Mouse (Mus musculus) limb, embryonic 11.5 days (tissue): ENCODE measurements around the gene Tmprss9. TPM values are rescaled to one million over a fixed set of nuclear protein-coding genes. Genes with fewer than 3 reads are reported as not detected.

ENCODE experiments used
- ATAC-seq: fragments of 200-750 bp; cut with Nextera tagmentation; 2 replicates; pipeline ENCODE4 v1.8.0; 2017; ENCODE audit warnings: low read depth; ENCODE audit not compliant: insufficient number of reproducible peaks, low FRiP score, low TSS enrichment
- DNase-seq: peaks from one replicate; pipeline ENCODE4 v3.0.0-alpha.2; 2015; ENCODE audit warnings: low spot score
- H3K27ac ChIP-seq: fragments of 300-500 bp; sonication (generic); replicated peaks from 2 replicates; pipeline ENCODE4 v1.5.1; 2014; ENCODE audit warnings: low read depth, mild to moderate bottlenecking, low read length
- H3K27me3 ChIP-seq: fragments of 300-500 bp; sonication (generic); 2 replicates; pipeline ENCODE4 v1.6.1; 2014; ENCODE audit warnings: mild to moderate bottlenecking, low read length, mixed read lengths; ENCODE audit not compliant: control insufficient read depth, insufficient read depth
- H3K36me3 ChIP-seq: fragments of 300-500 bp; sonication (generic); 2 replicates; pipeline ENCODE4 v1.6.1; 2014; ENCODE audit warnings: mild to moderate bottlenecking, low read length, moderate library complexity, mixed read lengths; ENCODE audit not compliant: control insufficient read depth, insufficient read depth
- H3K4me1 ChIP-seq: fragments of 300-500 bp; sonication (generic); 2 replicates; pipeline ENCODE4 v1.6.1; 2014; ENCODE audit warnings: low read length, mixed read lengths; ENCODE audit not compliant: control insufficient read depth, insufficient read depth
- H3K4me2 ChIP-seq: fragments of 300-500 bp; sonication (generic); 2 replicates; pipeline ENCODE4 v1.6.1; 2014; ENCODE audit warnings: low read depth, mild to moderate bottlenecking, moderate library complexity; ENCODE audit not compliant: severe bottlenecking
- H3K4me3 ChIP-seq: fragments of 300-500 bp; sonication (generic); 2 replicates; pipeline ENCODE4 v1.5.1; 2014; ENCODE audit warnings: low read depth, low read length
- H3K9ac ChIP-seq: fragments of 300-500 bp; sonication (generic); 2 replicates; pipeline ENCODE4 v1.6.1; 2014; ENCODE audit warnings: mild to moderate bottlenecking, low read length
- H3K9me3 ChIP-seq: fragments of 300-500 bp; sonication (generic); 2 replicates; pipeline ENCODE4 v1.6.1; 2016; ENCODE audit warnings: low read length; ENCODE audit not compliant: control insufficient read depth
- WGBS: fragments of 180-500 bp; shearing (Covaris S2); extraction: QIAGEN DNeasy Blood & Tissue Kit; methylation state at CpG from one replicate; pipeline ENCODE4 v1.1.7; 2014; 5-methylcytosine and 5-hydroxymethylcytosine counted together
- polyA plus RNA-seq: library from polyadenylated mRNA; unstranded; fragments of >200 nt; fragmentation: Nextera tagmentation; extraction: Ambion mirVana; gene quantifications from 2 replicates; pipeline ENCODE4 v1.2.1, GENCODE M21; 2014

Tmprss9 gene
- polyA plus RNA-seq, 1 experiment from 2014 or later: not detected

DNA sequence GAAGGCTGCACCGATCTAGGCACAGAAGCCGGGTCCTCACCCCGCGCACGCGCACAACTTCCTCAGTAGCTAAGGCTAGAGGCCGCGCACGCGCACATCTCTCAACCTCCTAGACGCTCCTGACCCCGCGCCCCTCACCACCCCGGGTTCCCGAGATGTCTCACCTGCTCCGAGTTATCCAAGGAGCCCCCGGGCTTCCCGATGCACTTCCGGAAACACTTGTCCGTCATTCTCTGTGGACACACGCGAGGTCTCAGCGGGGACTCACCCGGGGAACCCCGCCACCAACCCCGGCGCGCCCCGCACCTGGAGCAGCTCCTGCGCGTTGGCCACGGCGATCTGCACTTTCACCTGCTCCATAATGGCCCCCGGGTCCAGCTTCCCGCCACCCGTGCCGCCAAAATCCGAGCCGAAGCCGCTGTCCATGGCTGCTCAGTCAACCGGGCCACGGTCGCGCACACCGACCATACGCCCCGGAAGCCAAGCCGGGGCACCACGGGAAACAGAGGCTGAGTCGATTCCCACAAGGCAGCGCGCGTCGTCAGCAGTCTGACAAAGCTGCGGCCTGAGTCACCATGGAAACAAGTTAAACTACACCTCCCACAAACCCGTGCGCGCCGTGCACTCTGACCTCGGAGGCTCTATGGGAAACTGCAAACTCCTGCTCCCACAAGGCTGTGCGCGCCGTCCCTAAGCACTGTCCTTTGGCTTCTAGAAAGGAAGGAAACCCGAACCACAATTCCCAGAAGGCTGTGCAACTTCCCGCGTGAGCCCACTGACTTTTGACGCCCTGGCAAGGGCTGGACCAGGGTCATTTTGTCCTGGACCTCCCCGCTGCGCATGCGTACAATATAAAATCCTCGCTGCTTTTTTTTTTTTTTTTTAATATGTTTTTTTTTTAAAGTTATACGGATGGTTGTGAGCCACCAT lies 28.9 kb downstream of the Tmprss9 start, which contains the start of gene Timm13:
Gene Timm13, minus strand, starts transcription at position 652 of the 930 bp plus-strand sequence.
- DNase-seq (peak; percentile 99), ATAC-seq (peak; percentile 90)
- Histone ChIP-seq H3K36me3 (peaks cover 15% of the 10 kb centered on the region), H3K4me3 (peak within 1 kb of the TSS; percentile 83), H3K4me1 (peaks cover 8% of the 10 kb centered on the region; the same call in 1 of the 2 replicates), H3K9me3 (no peaks in the 10 kb centered on the region), H3K27me3 (no peaks in the 10 kb centered on the region), H3K27ac (peak within 1 kb of the TSS; percentile 45; the same call in 1 of the 2 replicates), H3K9ac (peak within 1 kb of the TSS; percentile 73), H3K4me2 (peak within 1 kb of the TSS; percentile 64)
- WGBS: under 1% methylated on average over 72 of the region's 72 CpGs

DNA sequence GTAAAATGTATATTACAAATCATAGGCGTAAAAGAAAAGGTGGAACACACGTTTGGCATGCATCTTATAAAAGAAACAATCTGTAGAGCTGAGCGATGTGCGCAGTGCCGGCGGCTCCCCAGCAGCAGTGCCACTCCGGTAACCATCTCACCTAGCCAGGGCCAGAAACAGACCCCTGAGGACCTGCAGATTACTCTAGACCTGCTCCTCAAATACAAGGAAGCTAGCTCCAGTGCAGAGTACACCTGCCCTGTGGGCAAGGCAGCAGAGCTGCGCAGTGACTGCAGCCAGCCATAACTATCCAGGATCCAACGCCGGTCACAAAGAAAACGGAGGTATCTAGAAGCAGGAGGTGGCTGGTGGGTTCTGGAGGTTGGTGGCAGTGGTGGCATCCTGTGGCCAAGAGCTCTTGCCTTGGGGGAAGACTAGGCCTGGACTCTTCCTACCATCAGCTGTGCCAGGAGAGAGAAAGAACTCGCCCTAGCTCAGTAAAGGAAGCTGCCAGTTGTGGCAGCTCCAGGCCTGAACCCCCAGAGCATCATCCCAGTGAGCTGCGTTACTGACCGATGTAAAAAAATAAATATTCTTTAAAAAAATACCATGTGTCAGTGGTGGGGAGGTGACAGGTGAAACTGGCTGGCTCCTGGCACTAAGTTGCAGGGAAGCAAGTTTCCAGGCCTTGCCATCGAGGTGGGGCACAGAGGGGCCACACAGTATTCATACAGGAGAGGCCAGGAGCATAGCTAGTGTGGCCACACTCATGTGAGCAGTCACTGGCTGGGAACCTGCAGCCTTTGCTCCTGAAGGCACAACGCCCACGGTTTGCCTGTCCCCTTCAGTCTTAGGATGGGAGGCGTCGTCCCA lies 30.0 kb downstream of the Tmprss9 start:
- H3K27me3 ChIP-seq: no peaks in the 10 kb centered on the region
- no peaks in the 10 kb centered on the region for H3K9me3 ChIP-seq
- H3K9ac ChIP-seq: peak overlapping the region; percentile 5; the same call in 1 of the 2 replicates
- H3K4me3 ChIP-seq: no peak overlapping the region
- 88% methylated on average over 19 of the region's 19 CpGs for whole genome bisulfite sequencing
- DNase-seq (no peak), ATAC-seq (no peak)
- peaks cover 8% of the 10 kb centered on the region; the same call in 1 of the 2 replicates for H3K4me1 ChIP-seq
- peaks cover 22% of the 10 kb centered on the region for H3K36me3 ChIP-seq
- H3K4me2 ChIP-seq: no peak overlapping the region
- no peak overlapping the region for H3K27ac ChIP-seq

DNA sequence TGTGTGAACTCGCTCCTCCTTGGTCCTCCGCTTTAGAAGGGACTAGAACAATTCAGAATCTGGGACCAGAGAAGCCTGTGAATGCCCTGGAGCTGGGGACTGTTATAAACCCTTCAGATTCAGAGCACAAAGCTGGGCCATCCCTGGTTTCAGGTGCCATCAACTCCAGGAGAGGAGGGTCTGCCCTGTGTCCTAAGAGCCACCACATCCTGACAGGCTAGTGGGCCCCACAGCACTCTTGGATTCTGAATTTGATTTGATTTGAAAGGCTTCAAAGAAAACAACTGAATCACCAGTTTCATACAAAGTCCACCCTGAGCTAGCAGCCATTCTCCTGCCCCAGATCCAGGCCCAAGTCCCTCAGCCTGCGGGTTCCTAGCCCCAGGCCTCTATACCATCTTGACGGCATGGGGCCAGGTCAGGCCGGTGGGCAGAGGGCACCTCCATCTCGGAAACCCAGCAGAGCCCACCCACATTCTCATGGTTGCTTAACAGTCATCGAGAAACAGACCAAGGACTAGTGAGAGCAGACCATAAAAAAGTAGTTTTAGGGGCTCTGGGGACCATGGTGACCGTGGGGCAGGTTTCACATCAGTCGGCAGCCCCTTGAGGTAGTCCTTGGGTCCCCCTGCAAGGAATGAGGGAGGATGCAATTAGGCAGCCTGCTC lies 30.8 kb downstream of the Tmprss9 start:
- H3K4me1 ChIP-seq: peaks cover 8% of the 10 kb centered on the region; the same call in 1 of the 2 replicates
- no peaks in the 10 kb centered on the region for H3K27me3 ChIP-seq
- H3K4me2 ChIP-seq: no peak overlapping the region
- H3K4me3 ChIP-seq: no peak overlapping the region
- no peaks in the 10 kb centered on the region for H3K9me3 ChIP-seq
- DNase-seq: no peak
- peaks cover 22% of the 10 kb centered on the region for H3K36me3 ChIP-seq
- no peak overlapping the region for H3K9ac ChIP-seq
- no peak for ATAC-seq
- WGBS: 93% methylated on average over 9 of the region's 9 CpGs
- H3K27ac ChIP-seq: no peak overlapping the region

DNA sequence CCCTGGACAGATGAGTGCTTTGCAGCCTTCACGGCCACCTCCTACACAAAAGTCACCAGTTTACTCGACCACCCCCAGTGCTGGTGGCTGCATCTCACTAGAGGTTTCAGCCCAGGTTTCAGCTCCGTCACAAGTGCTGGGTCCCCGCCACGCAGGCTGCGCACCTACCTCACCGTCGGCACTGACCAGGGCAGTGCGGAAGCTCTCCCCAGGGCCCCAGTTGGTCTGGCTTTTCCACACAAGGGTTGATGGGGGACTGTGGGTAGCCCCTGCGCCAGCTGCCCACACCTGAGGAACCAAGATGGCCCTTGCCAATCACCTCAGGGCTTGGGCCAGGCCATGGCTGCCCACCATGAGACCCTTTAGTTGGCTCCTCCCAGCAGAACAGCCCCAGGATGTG lies 31.6 kb downstream of the Tmprss9 start:
- 92% methylated on average over 10 of the region's 10 CpGs for WGBS

DNA sequence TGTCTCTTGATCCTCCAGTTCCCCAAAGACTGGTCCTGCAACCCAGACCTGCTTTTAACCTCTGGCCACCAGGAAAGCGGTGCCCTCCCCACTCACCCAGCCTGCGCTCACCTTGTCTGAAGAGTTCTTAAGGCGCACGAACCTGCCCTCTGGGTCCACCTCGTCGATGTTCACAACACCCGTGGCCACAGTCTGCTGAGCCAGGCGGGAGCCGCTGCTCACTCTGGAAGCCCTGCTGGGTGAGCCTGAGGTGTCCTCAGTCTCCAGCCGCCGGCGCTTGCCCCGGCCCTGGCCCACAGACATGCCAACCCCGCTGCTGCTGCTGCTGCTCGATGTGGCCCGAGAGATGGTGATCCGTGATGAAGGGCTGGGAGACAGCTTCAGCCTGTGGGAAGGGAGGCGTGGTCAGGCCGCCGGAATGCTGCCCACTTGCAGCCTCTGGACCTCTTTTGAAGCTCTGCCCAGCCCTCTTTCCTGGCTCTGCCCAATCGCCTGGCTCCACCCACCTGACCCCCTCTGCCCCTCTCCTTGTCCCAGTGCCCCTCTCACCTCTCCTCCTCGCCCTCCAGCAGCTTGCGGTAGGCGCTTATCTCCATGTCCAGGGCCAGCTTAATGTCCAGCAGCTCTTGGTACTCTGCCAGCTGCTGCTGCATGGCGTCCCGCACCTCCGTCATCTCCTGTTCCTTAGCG lies 32.5 kb downstream of the Tmprss9 start:
- Histone ChIP-seq H3K36me3 (peaks cover 29% of the 10 kb centered on the region), H3K9ac (no peak overlapping the region), H3K4me3 (no peak overlapping the region), H3K4me1 (peaks cover 6% of the 10 kb centered on the region; the same call in 1 of the 2 replicates), H3K9me3 (no peaks in the 10 kb centered on the region), H3K27ac (no peak overlapping the region), H3K4me2 (no peak overlapping the region), H3K27me3 (no peaks in the 10 kb centered on the region)
- no peak for DNase-seq
- WGBS: 88% methylated on average over 28 of the region's 28 CpGs
- no peak for ATAC-seq

More for the DNA sequence above, 31.6 kb downstream of the Tmprss9 start:
- H3K4me1 ChIP-seq: peaks cover 6% of the 10 kb centered on the region; the same call in 1 of the 2 replicates
- H3K27me3 ChIP-seq: no peaks in the 10 kb centered on the region
- DNase-seq: no peak
- no peaks in the 10 kb centered on the region for H3K9me3 ChIP-seq
- peaks cover 25% of the 10 kb centered on the region for H3K36me3 ChIP-seq
- H3K9ac ChIP-seq: no peak overlapping the region
- no peak for ATAC-seq
- H3K4me2 ChIP-seq: no peak overlapping the region
- H3K27ac ChIP-seq: no peak overlapping the region
- H3K4me3 ChIP-seq: no peak overlapping the region

DNA sequence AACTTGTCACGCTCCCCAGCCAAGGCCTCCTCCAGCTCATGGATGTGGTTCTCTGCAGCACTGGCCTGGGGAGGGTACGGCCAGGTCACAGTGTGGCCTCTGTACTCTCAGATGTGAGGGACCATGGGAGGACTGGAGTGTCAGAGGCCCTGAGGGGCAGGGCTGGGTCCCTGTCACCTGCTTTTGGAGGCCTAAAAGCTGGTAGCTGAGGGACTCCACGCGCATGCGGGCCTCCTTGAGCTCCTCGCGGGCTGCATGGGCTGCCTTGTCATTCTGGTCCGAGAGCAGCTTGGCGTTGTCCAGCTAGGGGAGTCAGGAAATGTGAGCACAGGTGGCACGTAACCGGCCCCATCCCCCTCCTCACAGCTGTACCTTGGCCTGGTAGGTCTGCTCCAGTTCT lies 33.1 kb downstream of the Tmprss9 start:
- no peak for DNase-seq
- peaks cover under 1% of the 10 kb centered on the region; the same call in 1 of the 2 replicates for H3K4me1 ChIP-seq
- H3K9me3 ChIP-seq: no peaks in the 10 kb centered on the region
- no peak overlapping the region for H3K4me3 ChIP-seq
- H3K4me2 ChIP-seq: no peak overlapping the region
- peaks cover 34% of the 10 kb centered on the region for H3K36me3 ChIP-seq
- H3K27ac ChIP-seq: no peak overlapping the region
- ATAC-seq: no peak
- no peaks in the 10 kb centered on the region for H3K27me3 ChIP-seq
- no peak overlapping the region for H3K9ac ChIP-seq
- 93% methylated on average over 11 of the region's 11 CpGs for WGBS

DNA sequence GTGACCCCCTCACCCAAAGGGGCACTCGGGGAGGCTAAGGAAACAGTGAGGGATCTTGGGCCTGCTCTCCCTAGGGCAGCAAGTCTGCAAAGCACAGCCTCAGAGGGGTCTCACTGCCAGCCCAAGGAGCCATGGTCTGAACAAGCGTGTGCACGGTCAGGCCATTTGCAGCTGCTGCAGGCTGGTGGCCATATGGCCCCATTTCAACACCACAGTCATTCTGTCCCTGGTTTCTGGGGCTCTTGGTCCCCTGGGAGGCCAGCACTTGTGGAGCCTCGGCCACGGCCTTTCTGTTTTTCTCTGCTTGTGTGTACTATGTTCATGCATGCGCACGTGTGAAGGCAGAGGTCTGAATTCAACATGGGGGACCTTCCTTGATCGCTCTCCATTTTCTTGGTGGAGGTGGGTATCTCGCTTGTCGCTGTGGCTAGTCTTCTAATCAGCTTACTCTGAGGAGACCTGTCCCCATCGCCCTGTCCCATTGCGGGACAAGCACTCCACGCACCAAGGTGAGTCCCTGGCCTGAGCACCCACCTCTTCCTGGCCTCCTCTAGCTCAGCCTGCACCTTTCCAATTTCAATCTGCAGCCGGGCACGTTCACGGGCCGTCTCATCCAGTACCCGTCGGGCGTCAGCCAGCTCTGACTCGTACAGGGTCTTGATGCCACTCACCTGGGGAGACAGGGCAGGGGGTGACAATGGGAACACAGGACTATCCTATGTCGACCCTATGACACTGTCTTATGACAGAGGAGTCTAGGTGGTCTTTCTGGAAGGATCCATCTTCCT lies 37.9 kb downstream of the Tmprss9 start:
- Histone ChIP-seq H3K9ac (no peak overlapping the region), H3K4me3 (no peak overlapping the region), H3K4me1 (no peaks in the 10 kb centered on the region), H3K4me2 (no peak overlapping the region), H3K27ac (no peak overlapping the region), H3K9me3 (no peaks in the 10 kb centered on the region), H3K27me3 (no peaks in the 10 kb centered on the region), H3K36me3 (peaks cover 32% of the 10 kb centered on the region; the same call in 1 of the 2 replicates)
- whole genome bisulfite sequencing: 91% methylated on average over 22 of the region's 22 CpGs
- DNase-seq (no peak), ATAC-seq (no peak)
